Mouse (Mus musculus) lung, embryonic 15.5 days (tissue): ENCODE results near the gene Rhox7a. TPM values are rescaled to one million over a fixed set of nuclear protein-coding genes. Genes with fewer than 3 reads are reported as not detected.
"Not testable (repeated sequence)": the region's sequence is repeated elsewhere in the genome, so short reads cannot be mapped to it uniquely, and the experiment has no call there.

Source experiments
- ATAC-seq: fragments of 200-750 bp; cut with Nextera tagmentation; 2 replicates; pipeline ENCODE4 v1.8.0; 2017; ENCODE audit warnings: moderate number of reproducible peaks, borderline replicate concordance; ENCODE audit not compliant: low FRiP score, low TSS enrichment; ENCODE audit errors: extremely low read depth
- H3K27ac ChIP-seq: fragments of 300-500 bp; sonication (generic); 2 replicates; pipeline ENCODE4 v1.5.1; 2015; ENCODE audit warnings: moderate library complexity, mild to moderate bottlenecking, inconsistent platforms
- H3K27me3 ChIP-seq: fragments of 300-500 bp; sonication (generic); 2 replicates; pipeline ENCODE4 v1.6.1; 2015; ENCODE audit warnings: inconsistent platforms
- H3K36me3 ChIP-seq: fragments of 300-500 bp; sonication (generic); 2 replicates; pipeline ENCODE4 v1.6.1; 2015; ENCODE audit warnings: inconsistent platforms
- H3K4me1 ChIP-seq: fragments of 300-500 bp; sonication (generic); 2 replicates; pipeline ENCODE4 v1.6.1; 2015; ENCODE audit warnings: inconsistent platforms
- H3K4me2 ChIP-seq: fragments of 300-500 bp; sonication (generic); 2 replicates; pipeline ENCODE4 v1.6.1; 2015; ENCODE audit warnings: inconsistent platforms, mild to moderate bottlenecking, moderate library complexity
- H3K4me3 ChIP-seq: fragments of 300-500 bp; sonication (generic); 2 replicates; pipeline ENCODE4 v1.5.1; 2015; ENCODE audit warnings: mild to moderate bottlenecking, inconsistent platforms
- H3K9ac ChIP-seq: fragments of 300-500 bp; sonication (generic); 2 replicates; pipeline ENCODE4 v1.6.1; 2015; ENCODE audit warnings: inconsistent platforms
- H3K9me3 ChIP-seq: fragments of 300-500 bp; sonication (generic); 2 replicates; pipeline ENCODE4 v1.6.1; 2016; ENCODE audit warnings: inconsistent platforms
- WGBS: fragments of 180-500 bp; shearing (Covaris S2); methylation state at CpG from one replicate; pipeline ENCODE4 v1.1.7; 2015; 5-methylcytosine and 5-hydroxymethylcytosine counted together
- polyA plus RNA-seq: library from polyadenylated mRNA; unstranded; fragments of >200 nt; fragmentation: Nextera tagmentation; extraction: Ambion mirVana; gene quantifications from 2 replicates; pipeline ENCODE4 v1.2.1, GENCODE M21; 2015

The Rhox7a gene
- polyA plus RNA-seq: not detected in 2 replicates

DNA sequence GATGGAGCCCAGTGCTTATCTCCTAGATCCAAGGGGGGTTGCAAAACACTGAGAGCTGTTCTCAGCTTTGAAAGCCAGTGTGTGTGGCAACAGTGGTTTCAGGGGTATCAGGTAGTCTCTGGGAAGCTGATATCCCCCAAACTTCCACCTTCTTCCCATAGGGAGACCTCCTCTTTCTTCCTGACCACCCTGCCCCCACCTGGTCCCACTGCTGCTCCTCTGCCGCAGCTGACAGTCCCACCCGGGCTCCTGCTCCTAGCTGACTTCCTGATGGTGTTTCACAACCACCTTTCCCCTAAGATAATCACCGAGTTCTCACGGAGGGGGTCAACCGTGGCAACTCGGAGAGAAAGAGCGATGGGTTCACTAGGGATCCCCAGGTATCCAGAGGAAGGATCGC lies at the start of gene Rhox7a:
Gene Rhox7a, plus strand, starts transcription at position 301 of the 400 bp plus-strand sequence.
- ATAC-seq, H3K4me2 ChIP-seq, H3K27ac ChIP-seq, H3K36me3 ChIP-seq, H3K27me3 ChIP-seq, H3K4me1 ChIP-seq, H3K9me3 ChIP-seq, H3K4me3 ChIP-seq, H3K9ac ChIP-seq: not testable (repeated sequence)
- 61% methylated on average over 8 of the region's 8 CpGs for WGBS

DNA sequence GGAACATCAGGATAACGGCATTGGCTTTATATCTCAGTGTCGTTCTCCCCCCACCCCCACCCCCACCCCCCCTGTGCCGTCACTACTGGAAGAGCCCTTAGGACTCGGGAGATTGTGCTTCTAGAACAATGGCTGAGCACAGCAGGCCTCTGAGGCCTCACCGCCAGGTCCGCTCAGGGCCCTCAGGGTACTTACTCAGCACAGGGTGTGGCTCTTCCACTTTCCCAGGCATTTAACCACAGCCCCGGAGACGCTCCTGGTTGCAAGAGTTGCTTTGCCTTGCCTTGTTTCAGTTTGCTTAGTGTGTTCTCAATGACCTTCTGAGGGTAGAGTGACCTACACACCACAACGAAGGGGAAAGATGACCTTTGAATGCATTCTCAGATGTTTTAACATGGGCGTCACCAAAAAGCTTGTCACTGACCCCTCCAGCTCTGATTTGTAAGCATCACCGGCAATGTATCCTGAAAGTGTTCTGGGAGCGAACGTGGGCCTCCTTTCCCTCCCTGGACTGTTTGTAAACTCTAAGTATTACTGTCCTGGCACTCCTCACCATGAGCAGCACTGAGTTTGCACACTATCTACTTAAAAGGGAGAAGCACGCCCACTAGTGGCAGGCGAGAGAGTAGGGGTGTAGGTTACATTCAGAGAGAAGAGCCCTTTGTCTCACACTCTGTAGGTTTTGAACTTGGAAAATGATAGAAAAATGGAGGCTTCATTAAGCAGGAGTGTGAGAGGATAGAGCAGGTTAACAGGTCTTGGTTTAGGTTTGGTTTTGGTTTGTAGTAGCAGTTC lies 24.0 kb upstream of the Rhox7a start:
- 77% methylated on average over 15 of the region's 15 CpGs for WGBS
- H3K4me3 ChIP-seq: no peak overlapping the region
- ATAC-seq: no peak

DNA sequence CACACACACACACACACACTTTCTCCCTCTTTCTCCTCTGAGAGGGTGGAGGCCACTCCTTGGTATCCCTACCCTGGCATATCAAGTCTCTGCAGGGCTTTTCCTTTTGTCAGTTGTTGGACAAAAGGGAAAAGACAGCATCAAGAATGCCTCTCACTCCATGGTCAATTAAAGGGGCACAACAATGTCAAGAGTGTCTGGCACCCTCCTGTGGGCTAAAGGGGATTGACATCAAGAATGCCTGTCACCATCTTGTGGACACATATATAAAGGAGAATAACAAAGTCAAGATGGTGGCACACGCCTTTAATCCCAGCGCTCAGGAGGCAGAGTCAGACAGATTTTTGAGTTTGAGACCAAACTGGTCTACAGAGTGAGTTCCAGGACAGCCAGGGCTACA lies 22.1 kb upstream of the Rhox7a start:
- 85% methylated on average over 2 of the region's 2 CpGs for WGBS
- H3K4me3 ChIP-seq: no peak overlapping the region
- no peaks in the 10 kb centered on the region for H3K9me3 ChIP-seq
- no peak overlapping the region for H3K4me2 ChIP-seq
- no peak overlapping the region for H3K9ac ChIP-seq
- no peaks in the 10 kb centered on the region for H3K36me3 ChIP-seq
- no peaks in the 10 kb centered on the region for H3K4me1 ChIP-seq
- no peak for ATAC-seq
- no peak overlapping the region for H3K27ac ChIP-seq
- no peaks in the 10 kb centered on the region for H3K27me3 ChIP-seq

More for the DNA sequence above, 24.0 kb upstream of the Rhox7a start:
- Histone ChIP-seq H3K4me1 (no peaks in the 10 kb centered on the region), H3K27ac (no peak overlapping the region), H3K4me2 (no peak overlapping the region), H3K36me3 (no peaks in the 10 kb centered on the region), H3K9me3 (no peaks in the 10 kb centered on the region), H3K27me3 (no peaks in the 10 kb centered on the region), H3K9ac (no peak overlapping the region)

DNA sequence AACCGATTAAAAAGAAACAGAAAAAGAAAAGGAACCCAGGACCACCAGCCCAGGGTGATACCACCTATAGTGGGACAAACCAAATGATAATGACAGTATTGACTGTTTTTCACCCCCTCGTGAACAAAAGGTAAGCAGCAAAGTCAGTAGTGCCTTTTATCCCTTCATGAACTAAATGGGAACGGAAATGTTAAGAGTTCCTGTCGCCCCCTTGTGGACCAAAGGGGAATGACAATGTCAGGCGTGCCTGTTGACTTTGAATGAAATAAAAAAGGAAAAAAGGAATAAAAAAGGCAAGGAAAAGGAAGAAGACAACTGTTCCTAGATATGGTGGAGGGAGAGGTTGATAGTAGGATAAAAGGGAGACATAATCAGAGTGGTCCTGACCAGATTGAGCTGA lies 20.3 kb upstream of the Rhox7a start:
- no peak overlapping the region for H3K9ac ChIP-seq
- no peak overlapping the region for H3K27ac ChIP-seq
- H3K36me3 ChIP-seq: no peaks in the 10 kb centered on the region
- H3K4me1 ChIP-seq: no peaks in the 10 kb centered on the region
- no peaks in the 10 kb centered on the region for H3K9me3 ChIP-seq
- H3K4me3 ChIP-seq: no peak overlapping the region
- no peak for ATAC-seq
- no peak overlapping the region for H3K4me2 ChIP-seq
- no peaks in the 10 kb centered on the region for H3K27me3 ChIP-seq
- 25% methylated on average over 5 of the region's 5 CpGs for WGBS

DNA sequence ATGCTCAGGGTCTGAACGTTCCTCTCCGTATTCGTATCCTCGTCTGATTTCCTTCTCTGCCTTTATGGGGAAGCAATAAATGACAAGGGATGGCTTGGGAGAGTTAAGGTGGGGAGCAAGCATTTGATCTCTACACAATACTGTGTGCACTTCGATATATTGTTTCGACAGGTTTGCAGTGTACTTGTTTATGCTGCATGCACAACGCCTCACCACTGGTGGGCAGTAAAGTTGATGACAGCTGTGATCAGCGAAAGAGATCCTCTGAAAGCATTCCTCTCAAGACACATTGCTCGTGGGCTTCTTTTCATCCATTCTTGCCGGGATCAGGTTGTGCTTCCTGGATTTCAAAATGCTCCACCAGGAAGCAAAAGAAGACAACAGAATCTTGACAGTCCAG lies 15.8 kb upstream of the Rhox7a start:
- Histone ChIP-seq H3K4me2 (no peak overlapping the region), H3K9me3 (no peaks in the 10 kb centered on the region), H3K9ac (no peak overlapping the region), H3K27me3 (no peaks in the 10 kb centered on the region), H3K4me1 (no peaks in the 10 kb centered on the region), H3K27ac (no peak overlapping the region), H3K36me3 (no peaks in the 10 kb centered on the region), H3K4me3 (no peak overlapping the region)
- WGBS: 68% methylated on average over 10 of the region's 10 CpGs
- ATAC-seq: no peak

DNA sequence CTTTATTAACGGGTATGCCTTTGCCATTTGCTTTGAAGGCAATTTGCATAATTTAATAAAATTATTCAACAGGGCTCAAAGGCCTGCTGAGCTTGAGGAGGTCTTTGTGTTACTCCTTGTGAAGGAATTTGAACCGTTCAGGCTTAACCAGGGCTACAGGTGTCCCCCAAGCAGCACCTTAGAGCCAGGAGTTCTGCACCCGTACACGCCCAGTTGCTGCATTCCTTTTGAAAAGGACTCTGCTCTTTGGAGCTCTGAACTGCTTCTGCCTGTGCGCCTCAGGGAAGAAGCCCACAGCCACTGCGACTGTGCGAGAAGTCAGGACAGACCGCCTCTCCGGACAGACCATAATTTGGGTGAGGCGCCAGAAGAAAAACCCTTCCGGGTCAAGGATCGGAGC lies 4.9 kb upstream of the Rhox7a start, which contains the start of gene Rhox6:
Gene Rhox6, plus strand, starts transcription at position 301 of the 400 bp plus-strand sequence.
- H3K4me2 ChIP-seq, H3K9ac ChIP-seq, H3K9me3 ChIP-seq, H3K4me1 ChIP-seq, H3K27me3 ChIP-seq, H3K36me3 ChIP-seq, ATAC-seq, H3K27ac ChIP-seq, H3K4me3 ChIP-seq: not testable (repeated sequence)
- 91% methylated on average over 4 of the region's 12 CpGs for WGBS

DNA sequence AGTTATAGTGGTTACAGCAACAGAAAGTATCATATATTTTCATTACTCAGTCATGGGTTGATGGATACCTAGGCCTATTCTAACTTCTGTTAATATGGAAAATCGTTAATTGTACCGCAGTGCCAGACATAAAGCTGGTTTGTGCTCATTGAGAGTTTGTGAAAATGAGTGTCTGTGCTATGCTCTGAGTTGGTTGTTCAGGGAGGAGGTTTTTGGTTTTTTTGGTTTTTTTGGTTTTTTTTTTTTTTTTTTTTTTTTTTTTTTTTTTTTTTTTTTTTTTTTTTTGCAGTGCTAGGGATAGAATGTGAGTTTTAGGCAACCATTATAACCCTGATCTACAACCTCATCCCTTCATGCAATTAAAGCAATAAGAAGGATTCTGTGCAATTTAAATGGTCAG lies 40.2 kb downstream of the Rhox7a start:
- WGBS: 94% methylated on average over 2 of the region's 2 CpGs
- no peaks in the 10 kb centered on the region for H3K36me3 ChIP-seq
- no peaks in the 10 kb centered on the region for H3K9me3 ChIP-seq
- no peaks in the 10 kb centered on the region for H3K4me1 ChIP-seq
- H3K4me3 ChIP-seq: no peak overlapping the region
- no peaks in the 10 kb centered on the region for H3K27me3 ChIP-seq
- no peak overlapping the region for H3K4me2 ChIP-seq
- H3K27ac ChIP-seq: no peak overlapping the region
- H3K9ac ChIP-seq: no peak overlapping the region
- ATAC-seq: no peak

DNA sequence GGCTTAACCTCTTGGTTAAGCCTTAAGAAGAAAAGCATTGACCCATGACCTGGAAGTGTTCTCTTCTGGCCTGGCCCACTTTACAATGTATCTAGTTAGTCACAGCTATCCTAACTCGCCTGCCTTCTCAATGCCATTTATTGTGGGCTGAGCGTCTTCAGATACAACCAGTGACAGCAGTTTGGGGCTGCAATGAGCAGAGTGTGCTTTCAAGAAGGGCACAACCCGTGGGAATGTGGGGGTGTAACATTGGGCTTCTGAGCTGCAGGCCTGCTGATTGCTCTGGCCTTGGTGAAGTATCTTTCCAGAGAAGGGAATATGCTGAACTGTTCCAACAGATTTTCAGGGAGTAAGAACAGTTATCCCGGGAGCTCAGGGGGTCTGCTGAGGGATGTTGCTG lies 47.4 kb downstream of the Rhox7a start, which contains the start of gene Rhox8:
Gene Rhox8, minus strand, starts transcription at position 101 of the 400 bp plus-strand sequence.
- Histone ChIP-seq H3K9me3 (no peaks in the 10 kb centered on the region), H3K4me1 (no peaks in the 10 kb centered on the region), H3K27ac (no peak within 1 kb of the TSS), H3K4me2 (no peak within 1 kb of the TSS), H3K27me3 (no peaks in the 10 kb centered on the region), H3K4me3 (no peak within 1 kb of the TSS), H3K9ac (no peak within 1 kb of the TSS), H3K36me3 (no peaks in the 10 kb centered on the region)
- ATAC-seq: no peak
- 68% methylated on average over 4 of the region's 4 CpGs for WGBS

Other genes starting within 250 kb of the Rhox7a start
- gene Rhox4f, start 224.0 kb upstream of the Rhox7a start, polyA plus RNA-seq: not detected in 2 replicates
- not detected in 2 replicates for gene Rhox3g, start 203.1 kb upstream of the Rhox7a start, polyA plus RNA-seq
- not detected in 2 replicates for gene Rhox2g, start 188.2 kb upstream of the Rhox7a start, polyA plus RNA-seq
- not detected in 2 replicates for gene Rhox4g, start 180.4 kb upstream of the Rhox7a start, polyA plus RNA-seq
- gene Rhox3h, start 162.9 kb upstream of the Rhox7a start, polyA plus RNA-seq: not detected in 2 replicates
- gene Rhox2h, start 158.4 kb upstream of the Rhox7a start, polyA plus RNA-seq: not detected in 2 replicates
- gene Rhox5, start 26.8 kb upstream of the Rhox7a start, polyA plus RNA-seq: 3.2 and 3.5 TPM in 2 replicates
- not detected in 2 replicates for gene Rhox6, start 4.8 kb upstream of the Rhox7a start, polyA plus RNA-seq
- gene Rhox8, start 47.3 kb downstream of the Rhox7a start, polyA plus RNA-seq: not detected in 2 replicates
- gene Rhox7b, start 65.5 kb downstream of the Rhox7a start, polyA plus RNA-seq: not detected in 2 replicates
- not detected in 2 replicates for gene Rhox9, start 70.1 kb downstream of the Rhox7a start, polyA plus RNA-seq
- not detected in 2 replicates for gene Btg1-ps1, start 187.1 kb downstream of the Rhox7a start, polyA plus RNA-seq
- gene Btg1-ps2, start 211.4 kb downstream of the Rhox7a start, polyA plus RNA-seq: not detected in 2 replicates
- not detected in 2 replicates for gene Rhox10, start 234.8 kb downstream of the Rhox7a start, polyA plus RNA-seq